Mouse (Mus musculus) hematopoietic stem cell, adult 5-6 weeks (primary cell): Measurements from ENCODE around the gene Klhl31. TPM values are rescaled to one million over a fixed set of nuclear protein-coding genes. Genes with fewer than 3 reads are reported as not detected.
A peak's percentile ranks its signal among the peaks of the same experiment; 100 is the strongest.

ENCODE experiments used
- ATAC-seq, 2 experiments: fragments of 125-278 bp in 1 of 2; replicated peaks in 1 of 2; 2 replicates each; pipeline ENCODE4 v1.8.0; 2016 to 2017; ENCODE audit warnings: inconsistent platforms in 2 of 2, mild to moderate bottlenecking in 2 of 2, moderate number of reproducible peaks in 2 of 2, low read depth in 1 of 2, moderate TSS enrichment in 1 of 2; ENCODE audit not compliant: low FRiP score in 2 of 2, poor library complexity in 2 of 2, severe bottlenecking in 2 of 2, insufficient read depth in 1 of 2, low TSS enrichment in 1 of 2
- total RNA-seq: library from RNA; stranded (forward); fragments of 172-1452, 232-1000 nt; gene quantifications from 2 replicates; pipeline ENCODE4 v1.2.3, GENCODE M21; 2017

Klhl31 gene
- total RNA-seq, 1 experiment from 2014 or later, result not detected

DNA sequence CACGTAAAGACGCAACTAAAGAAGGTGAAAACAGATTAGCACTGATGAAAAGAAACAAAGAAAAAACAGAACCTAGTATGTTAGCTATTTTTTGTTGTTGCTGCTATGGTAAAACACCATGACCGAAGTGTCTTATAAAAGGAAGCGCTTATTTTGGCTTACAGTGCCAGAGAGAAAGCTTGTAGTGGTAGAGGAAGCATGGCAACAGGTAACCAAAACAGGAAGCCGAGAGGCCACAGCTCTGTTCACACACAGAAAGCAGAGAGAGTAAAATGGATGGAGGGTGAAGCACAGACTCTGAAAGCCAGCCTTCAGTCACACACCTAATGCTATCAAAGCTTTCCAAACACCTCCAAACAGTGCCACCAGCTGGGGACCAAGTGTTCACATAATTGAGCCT, 34.7 kb downstream of the Klhl31 start:
- no peak for ATAC-seq

DNA sequence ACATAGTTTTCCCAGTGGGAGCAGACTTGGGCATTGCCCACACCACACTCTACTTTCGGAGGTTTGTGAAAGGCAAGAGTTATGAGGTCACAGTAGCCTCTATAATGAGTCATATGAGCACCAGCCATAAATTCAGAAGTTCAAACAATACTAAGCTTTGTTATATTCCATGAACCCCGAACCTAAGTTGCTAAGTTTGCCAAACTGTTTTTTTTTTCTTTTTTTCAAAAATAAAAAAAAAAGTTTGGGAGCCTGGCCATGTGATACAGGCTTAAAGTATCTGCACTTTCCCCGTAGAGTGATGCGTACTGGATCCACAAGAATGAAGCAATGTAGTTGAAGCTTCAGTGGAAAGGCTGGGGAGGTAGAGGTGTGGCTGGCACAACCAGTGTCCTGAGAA, 36.9 kb downstream of the Klhl31 start:
- no peak for ATAC-seq

DNA sequence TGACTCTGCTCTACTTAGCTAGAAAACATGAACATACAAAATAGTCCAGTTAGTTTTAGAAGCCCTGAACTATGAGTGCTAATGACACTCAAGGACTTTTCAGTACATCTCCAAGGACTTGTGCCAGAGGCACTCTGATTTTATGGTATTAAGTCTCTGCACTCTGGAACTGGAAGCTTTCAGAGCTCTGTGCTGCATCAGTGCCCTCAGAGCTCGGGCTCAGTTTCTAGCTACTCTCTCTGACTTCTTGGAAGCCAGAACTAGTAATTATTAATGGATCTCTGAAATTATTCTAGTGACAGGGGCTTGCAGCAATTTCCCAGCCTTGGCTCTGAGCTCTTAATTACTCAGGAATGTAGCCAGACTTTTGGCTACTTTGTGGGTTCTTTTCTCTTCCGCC, 37.7 kb downstream of the Klhl31 start:
- ATAC-seq, result no peak

DNA sequence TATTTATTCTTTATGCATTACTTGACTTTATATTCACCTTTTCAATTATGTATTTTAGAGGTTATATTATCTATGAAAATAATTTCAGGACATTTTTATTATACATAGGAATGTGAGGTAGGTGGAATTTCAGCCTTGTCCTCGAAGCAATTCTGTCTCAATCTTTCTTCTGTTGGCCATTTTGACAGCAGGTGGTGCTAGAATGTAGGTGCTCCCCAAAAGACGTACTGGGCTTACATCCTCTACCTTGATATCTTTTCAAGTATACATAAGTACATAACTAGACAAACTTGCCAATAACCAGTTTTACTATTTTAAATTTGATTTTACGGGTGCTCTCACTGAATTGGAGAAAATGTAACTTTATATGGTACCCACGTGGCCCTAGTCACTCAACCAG, 48.6 kb downstream of the Klhl31 start:
- ATAC-seq, result no peak

DNA sequence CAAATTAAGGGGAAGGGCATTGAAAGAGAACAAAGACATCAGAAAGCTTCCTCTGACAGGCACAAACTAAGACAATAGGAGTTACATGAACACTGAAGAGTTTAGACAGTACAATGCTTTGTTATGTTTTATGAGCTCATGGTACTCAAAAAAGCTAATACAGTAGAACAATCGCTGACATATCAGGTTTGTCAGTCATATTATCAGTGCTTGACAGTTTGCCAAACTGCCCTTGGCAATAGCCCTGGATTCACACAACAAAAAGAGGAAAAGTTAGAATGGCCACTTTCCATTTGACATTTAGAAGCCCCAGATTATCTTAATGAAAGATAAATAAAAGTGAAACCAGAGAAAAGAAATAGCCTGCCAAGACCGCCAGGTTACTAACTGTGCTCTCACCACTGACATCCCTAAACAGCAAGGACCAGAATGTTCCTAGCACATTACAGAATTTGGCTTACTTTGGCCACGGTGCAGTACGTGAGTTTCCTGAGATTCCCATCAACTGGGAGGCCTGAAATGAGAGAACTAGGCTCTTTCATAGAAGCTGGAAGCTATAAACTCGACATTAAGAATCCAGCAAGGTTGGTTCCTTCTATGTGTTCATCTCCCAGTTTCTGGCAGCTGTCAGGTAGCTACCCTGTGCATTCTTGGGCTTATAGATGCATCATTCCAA, 49.7 kb downstream of the Klhl31 start:
- ATAC-seq, result no peak

DNA sequence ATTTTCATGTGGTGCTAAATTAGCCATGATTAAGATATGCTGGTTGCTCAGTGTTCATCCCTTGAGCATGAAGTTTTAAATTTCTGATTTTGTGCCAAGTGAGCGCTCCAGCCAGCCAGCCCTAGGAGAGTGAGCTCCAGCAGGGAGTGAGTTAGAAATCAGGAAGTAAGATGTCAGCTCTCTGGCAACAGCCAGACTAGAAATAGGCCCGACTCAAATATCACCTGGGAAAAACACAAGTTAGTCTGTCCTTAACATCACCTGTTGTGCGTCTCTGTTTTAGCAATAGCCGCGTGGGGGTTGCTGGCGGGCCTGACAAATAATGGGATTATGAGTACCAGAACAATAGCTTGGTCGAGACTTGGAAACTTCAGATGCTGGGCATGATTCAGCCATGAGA, 56.4 kb downstream of the Klhl31 start:
- no peak for ATAC-seq

DNA sequence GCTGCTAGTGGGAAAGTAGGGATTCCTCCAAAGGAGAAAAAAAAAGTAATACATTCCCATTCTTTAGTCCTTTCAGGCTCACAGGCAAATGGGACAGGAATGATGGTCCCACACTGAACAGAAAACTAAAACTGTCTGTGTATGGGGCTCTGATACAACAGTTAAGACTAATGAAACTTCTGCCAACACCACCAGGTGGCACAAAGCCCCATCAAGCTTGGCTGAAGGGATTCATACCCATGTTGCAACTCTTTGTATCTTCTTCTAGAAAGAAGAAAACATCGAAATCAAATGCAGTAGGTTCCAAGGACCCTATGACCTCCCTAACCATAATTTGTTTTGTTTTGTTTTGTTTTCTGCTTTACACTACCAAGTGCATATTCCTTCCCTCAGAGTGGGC, 57.1 kb downstream of the Klhl31 start:
- ATAC-seq, result peak in 1 of 2 experiments; percentile 56; a peak in 1 of 4 replicates

DNA sequence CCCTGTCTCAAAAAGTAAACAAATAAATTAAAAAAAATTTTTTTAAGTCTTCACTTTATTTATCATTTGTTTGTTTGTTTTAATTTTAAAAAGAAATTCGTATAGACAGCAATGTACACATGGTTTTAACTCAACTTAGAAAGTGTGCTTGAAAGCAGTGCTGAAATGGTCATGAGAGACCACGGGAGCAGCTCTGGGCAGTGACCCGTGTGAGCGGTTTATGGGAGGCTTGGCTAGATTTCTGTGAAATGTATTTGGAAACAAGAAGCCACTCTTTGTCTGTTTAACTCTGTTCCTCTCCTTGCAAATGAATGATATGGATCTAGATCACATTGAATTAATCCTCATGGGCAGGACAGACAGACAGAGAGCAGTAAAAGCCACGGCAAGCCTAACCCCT, 59.3 kb downstream of the Klhl31 start:
- ATAC-seq, result no peak

DNA sequence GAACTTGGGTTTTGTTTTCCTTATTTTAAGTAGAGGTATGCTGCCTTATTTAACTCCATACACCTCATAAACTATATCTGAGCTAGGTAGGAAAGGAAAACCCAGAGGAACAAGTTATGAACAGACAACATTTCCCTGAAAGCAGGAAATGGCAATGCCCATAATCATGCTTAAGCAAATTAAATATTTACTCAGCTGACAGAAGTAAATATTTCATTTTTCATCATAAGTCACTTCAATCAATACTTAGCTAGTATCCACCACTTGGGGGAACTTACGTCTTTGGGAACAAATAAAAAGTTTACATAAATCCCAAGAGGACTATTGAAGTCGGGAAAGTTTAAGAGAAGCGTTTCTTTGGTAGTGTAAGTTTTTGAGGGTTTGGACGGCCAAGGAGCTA, 67.2 kb downstream of the Klhl31 start:
- ATAC-seq, result no peak

DNA sequence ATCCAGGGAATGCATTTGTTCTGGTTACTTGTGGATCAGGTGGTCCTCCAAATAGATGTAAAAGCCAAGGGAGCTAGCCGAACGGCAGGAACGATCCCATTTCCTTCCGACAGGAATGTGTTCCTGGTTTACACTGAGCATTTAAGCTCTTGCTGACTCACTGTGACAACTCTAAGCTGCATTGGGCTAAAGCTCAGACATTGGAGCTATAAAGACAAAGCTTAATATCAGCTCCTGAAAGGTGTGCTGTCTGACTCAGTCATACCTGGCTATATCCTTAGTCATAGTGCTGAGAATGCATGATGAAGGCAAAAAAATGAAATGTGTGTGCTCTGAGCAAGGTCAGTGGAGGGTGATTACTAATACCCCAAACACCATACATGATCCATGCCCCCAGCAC, 67.8 kb downstream of the Klhl31 start:
- no peak for ATAC-seq

DNA sequence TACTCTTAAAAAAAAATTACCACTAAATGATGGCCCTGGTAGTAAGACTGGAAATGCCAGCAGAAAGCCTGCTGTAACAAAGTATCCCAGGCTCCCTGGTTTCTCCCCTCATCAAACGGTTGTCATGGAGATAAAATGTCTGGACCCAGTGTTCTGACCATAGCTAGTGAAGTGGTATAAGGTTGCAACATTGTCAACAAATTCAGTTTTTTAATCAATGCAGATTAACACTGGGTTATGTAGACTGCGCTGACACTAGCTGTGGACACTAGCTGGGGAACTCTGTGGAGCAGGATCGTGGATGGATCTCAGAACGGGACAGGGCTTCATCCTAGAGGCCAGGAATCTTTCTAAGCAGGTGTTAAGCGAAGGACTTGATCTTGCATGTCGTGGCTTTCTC, 70.2 kb downstream of the Klhl31 start:
- ATAC-seq, result no peak

DNA sequence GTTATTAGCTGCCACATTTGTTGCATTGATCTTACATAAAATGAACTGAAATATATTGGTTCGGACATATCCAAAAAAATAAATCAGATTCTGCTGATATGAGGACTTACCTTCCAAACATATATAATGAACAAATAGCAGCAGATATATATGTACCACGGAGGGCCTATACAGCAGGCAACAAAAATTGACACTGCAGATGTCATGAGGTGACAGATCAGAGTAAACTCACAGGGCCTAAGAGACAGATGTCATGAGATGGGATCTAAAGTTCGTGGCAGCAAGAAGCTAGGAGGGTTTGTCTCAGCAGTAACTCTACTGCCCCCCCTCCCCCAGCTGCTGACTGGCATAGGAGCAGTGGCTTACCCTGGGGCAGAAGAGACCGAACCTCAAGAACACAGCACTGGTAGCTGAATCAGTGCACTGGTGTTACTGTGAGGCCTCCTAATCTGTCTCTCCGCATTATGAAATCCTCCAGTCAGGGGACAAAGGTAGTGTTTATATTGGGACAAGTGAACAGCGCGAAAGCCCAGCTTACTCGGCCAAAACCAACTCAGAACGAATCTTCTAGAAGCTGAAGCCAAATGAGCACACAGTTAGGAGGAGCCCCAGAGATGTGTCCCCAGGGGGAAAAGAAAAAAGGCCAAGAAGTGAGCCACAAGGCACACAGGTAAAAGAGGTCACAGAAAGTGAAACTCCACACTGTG, 71.3 kb downstream of the Klhl31 start:
- no peak for ATAC-seq

DNA sequence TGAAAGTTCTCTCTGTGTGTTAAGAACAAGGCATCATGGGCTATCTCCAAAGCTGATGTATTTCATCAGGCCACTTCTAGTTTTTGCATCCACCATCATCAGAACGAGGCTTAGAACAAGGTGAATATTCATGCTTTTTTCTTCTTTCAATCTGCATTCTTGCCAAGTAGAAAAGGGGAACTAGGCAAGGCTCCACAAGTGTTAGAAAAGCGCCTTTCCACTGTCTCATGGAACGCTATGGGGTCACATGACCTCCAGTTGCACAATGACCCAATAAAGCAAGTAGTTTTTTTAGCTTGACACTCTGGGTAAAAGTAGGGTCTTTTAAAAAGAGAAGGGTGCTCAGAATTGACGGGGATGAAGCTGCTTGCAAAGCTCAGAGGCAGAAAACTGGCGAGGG, 72.7 kb downstream of the Klhl31 start:
- ATAC-seq, result peak; percentile 66

Other genes with a start within 250 kb of the Klhl31 start
- 24.4 and 30.0 TPM in 2 replicates for gene Lrrc1, start 91.6 kb upstream of the Klhl31 start, total RNA-seq
- gene Gclc, start 118.0 kb downstream of the Klhl31 start, total RNA-seq, result 43.8 and 44.8 TPM in 2 replicates